Mouse (Mus musculus): ENCODE measurements around the gene Nedd4. TPM values are rescaled to one million over a fixed set of nuclear protein-coding genes. Genes with fewer than 3 reads are reported as not detected.

Nedd4 gene
- polyA plus RNA-seq, 1 experiment from 2014 or later, result 546 TPM

Other genes starting within 250 kb of the Nedd4 start
- gene Mns1, start 224.3 kb upstream of the Nedd4 start, polyA plus RNA-seq (2015; fragmentation: Nextera tagmentation; extraction: Ambion mirVana), result 25.7 and 34.4 TPM in 2 replicates
- gene Tex9, start 170.1 kb upstream of the Nedd4 start, polyA plus RNA-seq (2015; fragmentation: Nextera tagmentation; extraction: Ambion mirVana), result 25.8 and 32.0 TPM in 2 replicates
- gene Rfx7, start 130.1 kb upstream of the Nedd4 start, polyA plus RNA-seq (2015; fragmentation: Nextera tagmentation; extraction: Ambion mirVana), result 9.8 and 10.3 TPM in 2 replicates
- gene Prtg, start 144.5 kb downstream of the Nedd4 start, polyA plus RNA-seq (2015; fragmentation: Nextera tagmentation; extraction: Ambion mirVana), result 1.1 and 1.2 TPM in 2 replicates

All from embryonic facial prominence, embryonic 15.5 days (tissue).